Mouse (Mus musculus) heart, adult 2 months (tissue): ENCODE results near the gene Lzts2.

Source experiments
- CTCF ChIP-seq: fragments of 200-600 bp; IDR thresholded peaks from 2 replicates; pipeline ENCODE4 v1.8.1; 2022; ENCODE audit warnings: antibody characterized with exemption, mild to moderate bottlenecking, moderate library complexity
- EP300 ChIP-seq: fragments of 200-500 bp; IDR thresholded peaks from 2 replicates; pipeline ENCODE4 v1.6.1; 2011; ENCODE audit warnings: low read depth, low read length, control low read depth; ENCODE audit not compliant: insufficient read depth
- POLR2A ChIP-seq: fragments of 200-500 bp; IDR thresholded peaks from 2 replicates; pipeline ENCODE4 v1.6.1; 2011; ENCODE audit warnings: mild to moderate bottlenecking, low read depth, low read length, control low read depth; ENCODE audit not compliant: insufficient read depth

DNA sequence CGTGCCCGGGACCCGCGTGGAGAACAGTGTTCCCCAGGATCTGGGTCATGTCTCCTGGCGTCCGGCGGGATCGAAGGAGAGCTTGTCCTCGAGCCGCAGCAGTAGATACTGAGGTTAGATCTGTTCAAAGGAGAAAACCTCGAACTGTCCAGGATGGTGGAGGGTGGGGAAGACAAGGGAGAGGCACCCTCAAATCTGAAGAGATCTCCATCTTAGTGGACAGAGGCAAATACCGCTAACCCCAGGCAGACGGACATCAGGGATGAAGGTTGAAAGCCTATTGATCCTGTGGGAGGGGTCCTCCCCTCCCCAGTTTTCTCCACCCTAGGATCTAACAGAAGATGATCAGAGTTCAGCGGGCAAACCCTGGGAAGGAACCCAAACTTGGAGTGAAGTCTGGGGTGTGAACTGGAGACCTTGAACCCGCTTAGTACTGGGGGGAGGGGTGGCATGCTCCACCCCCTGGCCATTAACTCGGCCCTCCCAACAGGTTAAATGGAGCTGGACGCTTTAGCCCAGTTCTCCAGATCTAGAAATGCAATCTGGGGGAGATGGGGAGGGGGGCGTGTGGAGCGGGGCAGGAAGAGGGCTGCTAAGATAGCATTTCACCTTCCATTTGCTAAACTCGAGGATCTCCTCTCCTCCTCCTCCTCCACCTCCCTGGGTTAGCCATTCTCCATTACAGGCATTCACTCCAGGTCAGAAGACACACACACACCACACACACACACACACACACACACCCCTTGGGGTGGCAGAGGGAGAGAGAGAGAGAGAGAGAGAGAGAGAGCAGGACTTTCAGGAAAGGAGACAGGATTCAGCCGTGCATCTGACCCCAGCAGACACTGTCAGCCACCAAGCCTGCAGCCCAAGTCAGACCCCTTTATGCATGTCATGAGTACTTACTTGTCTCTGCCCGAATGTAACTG is 24.4 kb upstream of the Lzts2 start:
- TF ChIP-seq CTCF: no peak
- no peak for TF ChIP-seq EP300
- TF ChIP-seq POLR2A: no peak
